Mouse (Mus musculus) brain, embryonic 18.5 days (tissue): ENCODE measurements around the gene Cbx2.

Experiments used
- DNase-seq: peaks from one replicate; pipeline ENCODE4 v3.0.0-alpha.2; 2012; ENCODE audit warnings: low read depth, low spot score

Cbx2 gene

DNA sequence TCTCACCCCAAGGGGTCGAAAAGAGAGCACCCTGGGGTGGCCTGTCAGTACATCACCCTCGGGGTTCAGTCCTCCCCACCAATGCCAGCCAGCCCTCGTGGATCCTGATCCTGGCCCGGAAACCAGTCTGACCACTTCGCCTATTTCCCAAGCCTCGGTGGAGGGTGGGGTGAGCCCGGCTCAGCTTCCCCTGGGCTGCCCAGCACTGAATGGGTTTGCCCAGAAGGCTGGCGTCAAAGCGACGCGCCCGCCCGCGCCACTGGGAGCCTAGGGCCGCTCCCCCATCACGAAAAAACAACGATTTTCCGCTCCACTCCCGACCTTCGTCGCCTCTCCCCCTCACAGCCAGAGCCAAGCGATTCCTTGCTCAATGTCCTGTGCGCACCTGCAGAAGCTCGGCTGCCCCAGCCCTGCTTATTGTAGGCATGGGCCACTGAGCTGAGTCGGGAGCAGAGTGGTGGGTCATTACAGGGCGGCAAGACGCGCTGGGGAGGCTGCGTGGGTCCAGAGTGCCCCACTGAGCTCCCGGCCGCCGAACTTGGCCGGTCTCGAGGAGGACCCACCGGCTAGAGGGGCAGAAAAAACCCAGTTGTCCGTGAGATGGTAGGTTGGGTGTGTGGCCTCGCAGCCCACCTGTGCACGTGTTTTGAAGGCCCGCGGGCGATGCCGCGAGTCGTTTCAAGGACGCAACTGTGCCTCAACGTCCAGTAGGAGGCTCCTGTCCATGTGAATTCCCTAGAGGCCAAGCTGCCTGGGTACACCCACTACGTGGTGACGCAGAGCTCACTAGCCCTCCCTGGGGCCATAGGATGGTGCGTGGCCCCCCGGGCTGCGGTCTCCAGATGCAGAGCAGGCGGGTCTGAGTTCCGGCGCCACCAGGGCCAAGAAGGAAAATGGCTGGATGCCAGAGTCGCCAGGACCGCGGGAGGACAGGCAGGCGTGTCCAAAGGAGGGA is 35.6 kb downstream of the Cbx2 start:
- DNase-seq = no peak

GRCm38 (mm10) chr11:119059256-119059655 is 36.5 kb downstream of the Cbx2 start:
- DNase-seq = no peak

- DNase-seq = no peak
These were observed 44.1 kb downstream of the Cbx2 start for GRCm38 (mm10) chr11:119066841-119067240.

DNA sequence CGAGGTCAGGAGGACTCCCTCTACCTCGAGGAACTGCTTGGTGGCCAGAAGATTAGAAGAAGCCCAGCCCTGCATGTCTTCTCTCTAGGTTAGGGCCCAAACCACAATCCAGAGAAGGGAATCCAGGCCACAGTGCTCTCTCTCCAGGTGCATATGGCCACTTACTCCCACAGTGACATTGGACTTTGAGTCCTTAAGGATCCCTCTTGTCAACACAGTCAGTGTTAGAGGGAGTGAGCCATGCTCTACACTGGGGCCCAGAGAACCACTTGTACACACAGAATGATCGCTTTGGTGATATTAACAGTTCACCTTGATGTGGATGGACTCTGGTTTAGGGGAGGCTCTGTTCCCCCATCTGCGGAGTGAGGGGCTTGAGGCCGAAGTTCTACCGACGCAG is 49.5 kb downstream of the Cbx2 start:
- DNase-seq = no peak

DNA sequence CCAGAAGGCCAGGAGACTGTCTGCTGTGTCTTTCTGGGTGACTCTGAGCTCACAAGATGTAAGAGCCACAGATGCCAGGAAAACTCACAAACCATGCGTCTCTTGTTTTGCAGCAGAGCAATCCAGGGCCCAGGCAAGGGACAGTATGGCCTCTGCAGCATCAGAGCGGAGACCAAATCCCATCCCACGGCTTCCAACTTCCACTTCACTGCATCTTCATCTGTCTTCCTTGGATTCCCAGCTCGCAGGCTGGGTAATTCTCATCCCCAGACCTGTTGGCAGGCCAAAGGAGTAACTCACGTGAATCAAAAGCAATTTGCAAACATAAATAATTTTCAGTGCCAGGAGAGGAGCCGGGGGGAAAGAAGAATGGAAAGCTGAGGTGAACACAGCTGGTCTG is 50.2 kb downstream of the Cbx2 start:
- no peak for DNase-seq

DNA sequence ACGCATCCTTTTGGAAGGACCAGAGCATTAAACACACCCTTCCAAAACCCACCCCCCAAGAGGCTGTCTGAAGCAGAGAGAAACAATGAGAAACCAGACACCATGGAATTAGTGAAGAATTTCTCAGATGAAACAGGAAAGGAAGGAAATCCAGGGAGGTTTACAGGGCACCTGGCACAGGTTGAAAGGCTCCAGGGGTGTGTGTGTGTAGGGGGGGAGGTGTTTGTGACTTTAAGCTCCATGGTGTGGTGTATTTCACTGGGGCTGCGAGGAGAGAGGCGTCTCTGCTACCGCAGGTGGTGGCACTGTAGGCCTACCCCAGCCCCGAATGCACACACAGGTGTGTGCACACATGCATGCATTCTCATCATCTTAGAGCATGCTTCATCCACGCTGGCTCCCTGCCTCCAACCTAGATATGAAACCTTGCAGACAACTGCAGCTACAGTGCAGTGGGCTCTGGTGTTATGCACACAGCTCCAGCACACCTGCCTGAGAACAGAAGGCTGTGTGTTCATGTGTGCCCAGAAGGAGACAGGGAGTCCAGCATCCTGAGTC is 51.2 kb downstream of the Cbx2 start:
- no peak for DNase-seq

DNA sequence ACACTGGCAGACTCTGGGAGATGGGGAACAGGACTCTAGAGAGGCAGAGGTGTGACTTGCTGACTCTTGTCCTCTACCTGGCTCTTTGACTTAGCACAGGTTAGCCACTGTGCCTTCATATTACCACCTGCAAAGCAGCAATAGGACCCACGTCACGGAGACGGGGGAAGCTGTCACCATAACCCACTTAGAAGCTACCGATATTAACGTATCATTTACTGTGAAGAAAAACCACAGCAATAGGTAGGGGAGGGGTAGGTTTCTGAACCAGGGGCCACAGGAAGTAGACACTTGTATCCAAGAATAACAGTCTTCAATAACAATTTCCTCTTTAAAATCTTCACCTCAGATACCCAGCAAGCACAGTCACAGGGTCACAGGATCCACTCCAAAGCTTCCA is 53.0 kb downstream of the Cbx2 start:
- DNase-seq = no peak

DNA sequence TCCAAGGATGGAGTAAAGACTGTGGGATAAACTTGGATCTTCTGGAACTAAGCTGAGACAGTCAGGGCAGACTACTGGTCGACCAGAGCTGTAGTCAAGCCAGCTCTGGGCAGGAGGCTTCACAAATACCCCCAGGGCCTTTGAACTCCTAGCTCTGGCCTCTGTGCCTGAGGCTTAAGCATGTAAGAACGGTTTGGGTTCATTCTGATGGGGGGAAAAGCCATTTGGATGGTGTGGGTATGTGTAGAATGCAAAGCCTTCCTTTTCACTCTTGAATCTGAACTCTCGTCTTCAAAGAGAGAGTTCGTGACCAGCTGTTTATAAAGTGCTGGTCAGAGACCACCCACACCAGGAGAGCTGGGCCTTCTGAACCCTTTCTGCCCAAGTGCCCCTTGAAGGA is 55.0 kb downstream of the Cbx2 start:
- no peak for DNase-seq

GRCm38 (mm10) chr11:119078691-119079444 is 56.1 kb downstream of the Cbx2 start:
- no peak for DNase-seq

GRCm38 (mm10) chr11:119079445-119079837 is 56.7 kb downstream of the Cbx2 start:
- DNase-seq = no peak

- DNase-seq = no peak
These were observed 57.8 kb downstream of the Cbx2 start for GRCm38 (mm10) chr11:119080461-119081147.
